Mouse (Mus musculus): Measurements from ENCODE around the gene Scd2. TPM values are rescaled to one million over a fixed set of nuclear protein-coding genes. Genes with fewer than 3 reads are reported as not detected.

The Scd2 gene
- total RNA-seq, 1 experiment, result 284 TPM

DNA sequence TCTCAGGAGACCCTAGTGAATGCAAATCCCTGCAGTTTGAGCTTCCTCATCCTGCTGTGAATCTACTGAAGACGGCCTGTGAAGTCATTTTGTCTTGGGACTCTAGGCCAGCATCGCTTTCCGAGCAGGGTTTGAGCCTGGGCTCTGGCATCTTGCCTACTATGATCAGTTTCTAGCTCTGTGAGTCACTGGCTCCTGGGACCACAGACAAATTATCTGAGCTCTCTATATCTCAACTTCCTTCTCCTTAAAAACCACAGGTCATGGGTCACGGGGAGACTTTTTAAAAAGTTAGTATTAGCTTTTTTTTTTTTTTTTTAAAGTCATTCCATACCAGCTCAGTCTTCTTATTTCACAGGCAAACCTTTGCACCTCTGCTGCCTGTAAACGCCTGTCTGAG is 38.4 kb downstream of the Scd2 start:
- TF ChIP-seq ZC3H11A (IDR thresholded peaks at IDR 0.05; ENCODE audit: borderline replicate concordance, low read depth, low read length) (no peak), ZNF384 (IDR thresholded peaks at IDR 0.05; ENCODE audit: low read depth, low read length) (no peak), CHD2 (IDR thresholded peaks at IDR 0.05; ENCODE audit: low read depth, low read length) (no peak), MAFK (IDR thresholded peaks at IDR 0.05; ENCODE audit: insufficient read depth, low read depth, low read length) (no peak), HCFC1 (IDR thresholded peaks at IDR 0.05; ENCODE audit: borderline replicate concordance, insufficient read depth, low read length) (no peak)
- Histone ChIP-seq H3K4me3 (ENCODE audit: insufficient read depth in 1 of 2, low read depth in 1 of 2, low read length in 2 of 2, poor library complexity in 1 of 2, severe bottlenecking in 1 of 2) (no peak overlapping the region), H3K4me1 (ENCODE audit: control insufficient read depth in 2 of 2, insufficient read depth in 2 of 2, low read length in 2 of 2, poor library complexity in 1 of 2) (no peaks in the 10 kb centered on the region), H3K27ac (ENCODE audit: insufficient read depth, low read depth, low read length, poor library complexity, severe bottlenecking) (no peak overlapping the region), H3K9ac (ENCODE audit: insufficient read depth, low read depth, low read length, poor library complexity, severe bottlenecking) (no peak overlapping the region), H3K36me3 (ENCODE audit: control insufficient read depth, insufficient read depth, low read length, poor library complexity, severe bottlenecking) (no peaks in the 10 kb centered on the region), H3K9me3 (ENCODE audit: control insufficient read depth, insufficient read depth, low read depth, low read length) (no peaks in the 10 kb centered on the region)
- DNase-seq (ENCODE audit: low read depth, low spot score), result no peak
- in situ Hi-C loops (cut with MboI; ENCODE audit: low sequenced_read_pairs in 2 of 2, unreplicated experiment in 2 of 2), result no loop called here

DNA sequence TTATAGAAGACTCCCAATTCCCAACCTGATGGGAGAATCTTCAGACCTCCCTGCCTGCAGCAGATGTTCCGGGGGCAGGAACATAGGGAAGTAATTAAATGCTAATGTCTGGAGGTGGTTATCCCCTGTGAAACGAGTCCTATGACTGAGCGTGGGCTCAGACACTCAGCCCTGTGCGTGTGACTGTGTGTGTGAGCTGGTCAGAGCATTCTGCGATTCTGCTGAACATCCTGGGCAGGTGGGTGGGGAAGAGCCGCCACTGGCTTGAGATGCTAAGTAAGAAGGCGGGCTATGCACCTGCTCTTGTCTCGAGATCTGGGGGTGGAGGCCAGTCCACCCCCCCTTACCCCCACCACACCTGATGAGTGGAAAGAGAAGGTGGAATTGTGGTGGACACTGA is 38.9 kb downstream of the Scd2 start:
- Histone ChIP-seq H3K36me3 (ENCODE audit: control insufficient read depth, insufficient read depth, low read length, poor library complexity, severe bottlenecking) (no peaks in the 10 kb centered on the region), H3K9me3 (ENCODE audit: control insufficient read depth, insufficient read depth, low read depth, low read length) (no peaks in the 10 kb centered on the region), H3K27ac (ENCODE audit: insufficient read depth, low read depth, low read length, poor library complexity, severe bottlenecking) (no peak overlapping the region), H3K9ac (ENCODE audit: insufficient read depth, low read depth, low read length, poor library complexity, severe bottlenecking) (no peak overlapping the region), H3K4me3 (ENCODE audit: insufficient read depth in 1 of 2, low read depth in 1 of 2, low read length in 2 of 2, poor library complexity in 1 of 2, severe bottlenecking in 1 of 2) (no peak overlapping the region), H3K4me1 (ENCODE audit: control insufficient read depth in 2 of 2, insufficient read depth in 2 of 2, low read length in 2 of 2, poor library complexity in 1 of 2) (no peaks in the 10 kb centered on the region)
- TF ChIP-seq ZC3H11A (IDR thresholded peaks at IDR 0.05; ENCODE audit: borderline replicate concordance, low read depth, low read length) (no peak), ZNF384 (IDR thresholded peaks at IDR 0.05; ENCODE audit: low read depth, low read length) (no peak), CHD2 (IDR thresholded peaks at IDR 0.05; ENCODE audit: low read depth, low read length) (no peak), HCFC1 (IDR thresholded peaks at IDR 0.05; ENCODE audit: borderline replicate concordance, insufficient read depth, low read length) (no peak), MAFK (IDR thresholded peaks at IDR 0.05; ENCODE audit: insufficient read depth, low read depth, low read length) (no peak)
- in situ Hi-C loops (cut with MboI; ENCODE audit: low sequenced_read_pairs in 2 of 2, unreplicated experiment in 2 of 2), result no loop called here
- DNase-seq (ENCODE audit: low read depth, low spot score), result no peak

DNA sequence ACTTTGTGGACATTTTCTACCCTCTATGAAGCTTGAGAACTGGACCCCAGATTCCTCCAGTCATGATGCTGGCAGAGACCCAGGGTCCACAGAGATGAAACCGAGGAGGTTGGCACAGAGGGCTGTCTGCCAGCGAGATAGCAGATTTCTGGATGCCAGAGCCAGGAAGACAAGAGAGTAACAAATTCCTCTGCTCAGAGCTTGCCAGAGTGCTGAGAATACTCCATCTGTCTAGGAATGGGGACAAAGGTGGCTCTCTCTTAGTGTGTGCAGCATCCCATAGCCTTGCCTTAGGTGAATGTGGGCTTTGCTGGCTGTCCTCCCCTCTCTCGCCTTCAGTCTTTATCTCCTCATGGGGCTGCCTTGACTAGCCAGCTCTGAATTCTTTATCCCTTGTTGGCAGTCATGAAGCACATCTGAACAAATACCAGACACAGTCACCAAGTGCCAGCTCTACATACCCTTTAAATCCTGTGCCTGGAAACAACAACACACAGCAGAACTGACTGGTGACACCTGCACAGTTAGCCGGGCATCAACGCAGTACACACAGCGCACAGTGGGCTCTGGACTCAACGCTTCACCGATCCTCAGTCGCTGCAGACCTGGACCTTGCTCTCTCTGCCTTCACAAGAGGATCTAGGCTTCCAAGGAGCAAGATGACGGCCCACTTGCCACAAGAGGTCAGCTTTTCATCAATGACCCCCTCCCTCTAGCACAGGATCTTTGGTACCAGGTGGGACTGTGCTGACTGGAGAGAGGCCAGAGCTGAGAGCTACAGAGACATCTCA is 39.6 kb downstream of the Scd2 start, which contains the start of gene Scd4:
Gene Scd4 (plus strand): TSS at position 260 of the 791 bp plus-strand sequence.
- no peak for TF ChIP-seq CHD2 (IDR thresholded peaks at IDR 0.05; ENCODE audit: low read depth, low read length)
- no peak for TF ChIP-seq HCFC1 (IDR thresholded peaks at IDR 0.05; ENCODE audit: borderline replicate concordance, insufficient read depth, low read length)
- no peak for TF ChIP-seq ZC3H11A (IDR thresholded peaks at IDR 0.05; ENCODE audit: borderline replicate concordance, low read depth, low read length)
- no peak for TF ChIP-seq ZNF384 (IDR thresholded peaks at IDR 0.05; ENCODE audit: low read depth, low read length)
- no peak for TF ChIP-seq MAFK (IDR thresholded peaks at IDR 0.05; ENCODE audit: insufficient read depth, low read depth, low read length)
- Histone ChIP-seq H3K9ac (ENCODE audit: insufficient read depth, low read depth, low read length, poor library complexity, severe bottlenecking) (no peak within 1 kb of the TSS), H3K4me1 (ENCODE audit: control insufficient read depth in 2 of 2, insufficient read depth in 2 of 2, low read length in 2 of 2, poor library complexity in 1 of 2) (no peaks in the 10 kb centered on the region), H3K4me3 (ENCODE audit: insufficient read depth in 1 of 2, low read depth in 1 of 2, low read length in 2 of 2, poor library complexity in 1 of 2, severe bottlenecking in 1 of 2) (no peak within 1 kb of the TSS), H3K9me3 (ENCODE audit: control insufficient read depth, insufficient read depth, low read depth, low read length) (no peaks in the 10 kb centered on the region), H3K27ac (ENCODE audit: insufficient read depth, low read depth, low read length, poor library complexity, severe bottlenecking) (no peak within 1 kb of the TSS; the same call in 1 of the 2 replicates), H3K36me3 (ENCODE audit: control insufficient read depth, insufficient read depth, low read length, poor library complexity, severe bottlenecking) (no peaks in the 10 kb centered on the region)
- in situ Hi-C loops (cut with MboI; ENCODE audit: low sequenced_read_pairs in 2 of 2, unreplicated experiment in 2 of 2), result no loop called here
- no peak for DNase-seq (ENCODE audit: low read depth, low spot score)

DNA sequence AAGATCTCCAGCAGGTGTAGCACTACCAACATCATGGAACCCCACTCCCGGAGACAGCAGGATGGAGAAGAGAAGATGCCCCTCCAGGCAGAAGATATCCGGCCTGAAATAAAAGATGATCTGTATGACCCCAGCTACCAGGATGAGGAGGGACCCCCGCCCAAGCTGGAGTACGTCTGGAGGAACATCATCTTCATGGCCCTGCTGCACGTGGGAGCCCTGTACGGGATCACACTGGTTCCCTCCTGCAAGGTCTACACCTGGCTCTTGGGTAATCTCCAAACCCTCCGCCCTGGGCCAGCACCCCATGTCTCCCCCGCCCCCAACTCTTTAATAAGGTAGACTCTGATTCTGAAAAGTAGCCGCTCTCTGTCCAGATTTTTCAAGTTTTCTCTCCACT is 40.5 kb downstream of the Scd2 start:
- TF ChIP-seq HCFC1 (IDR thresholded peaks at IDR 0.05; ENCODE audit: borderline replicate concordance, insufficient read depth, low read length) (no peak), ZC3H11A (IDR thresholded peaks at IDR 0.05; ENCODE audit: borderline replicate concordance, low read depth, low read length) (no peak), ZNF384 (IDR thresholded peaks at IDR 0.05; ENCODE audit: low read depth, low read length) (no peak), MAFK (IDR thresholded peaks at IDR 0.05; ENCODE audit: insufficient read depth, low read depth, low read length) (no peak), CHD2 (IDR thresholded peaks at IDR 0.05; ENCODE audit: low read depth, low read length) (no peak)
- in situ Hi-C loops (cut with MboI; ENCODE audit: low sequenced_read_pairs in 2 of 2, unreplicated experiment in 2 of 2), result no loop called here
- Histone ChIP-seq H3K9ac (ENCODE audit: insufficient read depth, low read depth, low read length, poor library complexity, severe bottlenecking) (no peak overlapping the region), H3K4me1 (ENCODE audit: control insufficient read depth in 2 of 2, insufficient read depth in 2 of 2, low read length in 2 of 2, poor library complexity in 1 of 2) (no peaks in the 10 kb centered on the region), H3K4me3 (ENCODE audit: insufficient read depth in 1 of 2, low read depth in 1 of 2, low read length in 2 of 2, poor library complexity in 1 of 2, severe bottlenecking in 1 of 2) (no peak overlapping the region), H3K27ac (ENCODE audit: insufficient read depth, low read depth, low read length, poor library complexity, severe bottlenecking) (no peak overlapping the region), H3K9me3 (ENCODE audit: control insufficient read depth, insufficient read depth, low read depth, low read length) (no peaks in the 10 kb centered on the region), H3K36me3 (ENCODE audit: control insufficient read depth, insufficient read depth, low read length, poor library complexity, severe bottlenecking) (no peaks in the 10 kb centered on the region)
- DNase-seq (ENCODE audit: low read depth, low spot score), result no peak
